23 mouse cellular contexts compared by ENCODE assay signal in genomic region chr1:40437340-40437739, GRCm38 (mm10). TPM values are rescaled to one million over a fixed set of nuclear protein-coding genes. Genes with fewer than 3 reads are reported as not detected.
A peak's percentile ranks its signal among the peaks of the same experiment; 100 is the strongest.
DNase-seq lines count a peak whose midpoint lies in the region; ATAC-seq and TF ChIP-seq lines count a peak whose summit lies in the region.
"Had no signal": no experiment of that assay in that cellular context is flagged by ENCODE, and none has a peak within 500 bp of the region (broad histone marks: within the 10 kb centered on the region; RNA-seq: fewer than 3 reads in every experiment).

No protein-coding gene starts in this region.

- H3K36me3 ChIP-seq in G1E (replicated peaks) = peaks cover 66% of the 10 kb centered on the region
- H3K36me3 ChIP-seq: forebrain, embryonic 12.5 days; forebrain, embryonic 15.5 days; hindbrain, embryonic 12.5 days; hindbrain, embryonic 15.5 days had no signal

- intact Hi-C loops in gastrocnemius, adult 2 months (cut with DNase I) = no loop called here

- no peak for TF ChIP-seq CTCF in G1E (IDR thresholded peaks at IDR 0.05; ENCODE audit: low read depth, low read length)
- TF ChIP-seq CTCF in gastrocnemius, adult 2 months (IDR thresholded peaks at IDR 0.05) = no peak

- no peak overlapping the region for H3K27ac ChIP-seq in gastrocnemius, adult 2 months
- H3K27ac ChIP-seq: forebrain, embryonic 12.5 days; forebrain, embryonic 15.5 days; heart, adult 2 months; hindbrain, embryonic 12.5 days; hindbrain, embryonic 15.5 days had no signal

- H3K9me3 ChIP-seq in G1E (replicated peaks) = no peaks in the 10 kb centered on the region
- H3K9me3 ChIP-seq: forebrain, embryonic 12.5 days; forebrain, embryonic 15.5 days; hindbrain, embryonic 12.5 days; hindbrain, embryonic 15.5 days had no signal

- peak overlapping the region; percentile 47; the same call in 1 of the 2 replicates for H3K4me3 ChIP-seq in G1E (ENCODE audit: low read depth, low read length)
- no peak overlapping the region for H3K4me3 ChIP-seq in gastrocnemius, adult 2 months
- H3K4me3 ChIP-seq: forebrain, embryonic 12.5 days; forebrain, embryonic 15.5 days; heart, adult 2 months; hindbrain, embryonic 12.5 days; hindbrain, embryonic 15.5 days had no signal

- peak; percentile 44 for DNase-seq in G1E (ENCODE audit: low spot score)
- peak; percentile 69 for DNase-seq in MEL-GATA-1-ER (ENCODE audit: extremely low read depth, low read depth)
- DNase-seq in heart, adult 8-10 months (ENCODE audit: low spot score) = no peak
- DNase-seq in gastrocnemius, adult 2 months = no peak
- DNase-seq: adrenal gland, adult 8-10 months; adrenal gland, postnatal 25 days; cerebellum, adult 11-12 months; cerebellum, adult 8-10 months; cerebellum, postnatal 10 days; cerebellum, postnatal 36 days; gastrocnemius, postnatal 10 days; gastrocnemius, postnatal 36 days; heart, adult 2 months had no signal

- peaks cover 68% of the 10 kb centered on the region for H3K4me1 ChIP-seq in G1E (ENCODE audit: insufficient read depth, low read depth, low read length)
- H3K4me1 ChIP-seq: forebrain, embryonic 12.5 days; forebrain, embryonic 15.5 days; hindbrain, embryonic 12.5 days; hindbrain, embryonic 15.5 days had no signal

- ATAC-seq in G1E (ENCODE audit: extremely low read depth, insufficient number of reproducible peaks, low FRiP score, poor library complexity, severe bottlenecking) = peak; percentile 79
- ATAC-seq in megakaryocyte progenitor cell, adult 5-6 weeks (replicated peaks; ENCODE audit: poor library complexity) = peak; percentile 61; the same call in 1 of the 2 replicates
- no peak for ATAC-seq in erythroid progenitor cell, adult 5-6 weeks (replicated peaks; ENCODE audit: low FRiP score, poor library complexity, severe bottlenecking)
- ATAC-seq: activated CD4-positive, CD25-positive, alpha-beta regulatory T cell, adult 4 months; forebrain, embryonic 15.5 days had no signal

- H3K27me3 ChIP-seq in G1E (ENCODE audit: insufficient read depth, low read length) = no peaks in the 10 kb centered on the region
- H3K27me3 ChIP-seq: forebrain, embryonic 12.5 days; forebrain, embryonic 15.5 days; hindbrain, embryonic 12.5 days; hindbrain, embryonic 15.5 days had no signal

RNA-seq across cellular contexts. Expression of gene Il1rl1, which starts 8.0 kb away (rescaled TPM):
- total RNA-seq in G1E (2014; fragmentation: Nextera tagmentation) (196 TPM in 2 replicates), G1E (2017) (220 and 231 TPM in 2 replicates)
- polyA plus RNA-seq in G1E (2012) = 6.9 and 10.2 TPM in 2 replicates
- 5.3 and 11.7 TPM in 2 replicates for total RNA-seq in megakaryocyte progenitor cell, adult 5-6 weeks (2015)
- 5.9 and 11.3 TPM in 2 replicates for total RNA-seq in megakaryocyte progenitor cell, adult 5-6 weeks (2017)
- total RNA-seq in erythroid progenitor cell, adult 5-6 weeks (2015; ENCODE audit: low replicate concordance) = 34.2 and 38.6 TPM in 2 replicates
- total RNA-seq in erythroid progenitor cell, adult 5-6 weeks (2017; ENCODE audit: low replicate concordance) = 40.8 and 42.7 TPM in 2 replicates
- 1 to 10 TPM in 1 of 4 experiments, under 1 TPM in 3; 0.37 to 1.6 (median 0.87) TPM for total RNA-seq in heart, adult 8-10 months (2022)
- total RNA-seq in gastrocnemius, adult 2 months (2021) = 1 to 10 TPM; 1.0 to 1.1 TPM
- total RNA-seq: ES-E14 had no signal
- polyA plus RNA-seq: embryonic facial prominence, embryonic 11.5 days; forebrain, embryonic 12.5 days; forebrain, embryonic 15.5 days; hindbrain, embryonic 15.5 days had no signal

RNA-seq across cellular contexts. Expression of gene Il18r1, which starts 28.0 kb away (rescaled TPM):
- total RNA-seq in G1E (2014; fragmentation: Nextera tagmentation) = 0.45 TPM in 1 of 2 replicates, not detected in the other
- total RNA-seq in G1E (2017) = 0.58 and 0.76 TPM in 2 replicates
- polyA plus RNA-seq in G1E (2012) = not detected in 2 replicates
- 0.54 and 1.6 TPM in 2 replicates for total RNA-seq in megakaryocyte progenitor cell, adult 5-6 weeks (2015)
- total RNA-seq in megakaryocyte progenitor cell, adult 5-6 weeks (2017) = 0.46 and 0.91 TPM in 2 replicates
- total RNA-seq in erythroid progenitor cell, adult 5-6 weeks (2015; ENCODE audit: low replicate concordance) = not detected in 2 replicates
- total RNA-seq in erythroid progenitor cell, adult 5-6 weeks (2017; ENCODE audit: low replicate concordance) = 2.4 and 4.0 TPM in 2 replicates
- total RNA-seq in heart, adult 8-10 months (2022) = 1 to 10 TPM in 1 of 4 experiments, under 1 TPM in 3; 0.19 to 1.9 (median 0.39) TPM
- under 1 TPM; 0.06 to 0.08 TPM for total RNA-seq in gastrocnemius, adult 2 months (2021)
- total RNA-seq: adrenal gland, postnatal 25 days; ES-E14; gastrocnemius, postnatal 36 days had no signal
- polyA plus RNA-seq: embryonic facial prominence, embryonic 11.5 days; forebrain, embryonic 12.5 days; forebrain, embryonic 15.5 days; heart, embryonic 11.5 days; hindbrain, embryonic 12.5 days; hindbrain, embryonic 15.5 days had no signal

Comparison
In these comparisons a context has a peak if more than half of its experiments do, and no peak if none do; other contexts are left out.
1. DNase-seq: peak in G1E (single experiment) and MEL-GATA-1-ER (single experiment); none in heart, adult 8-10 months (single experiment) and gastrocnemius, adult 2 months (single experiment).
2. RNA of gene Il1rl1, which starts 8.0 kb away (total RNA-seq): 196 to 231 TPM in G1E; 34.2 to 42.7 TPM in erythroid progenitor cell, adult 5-6 weeks, 5.3 to 11.7 TPM in megakaryocyte progenitor cell, adult 5-6 weeks, 1.0 to 1.1 TPM in gastrocnemius, adult 2 months and 0.37 to 1.6 TPM in heart, adult 8-10 months; every median in the first group is over 4 times any median in the second.